Mouse (Mus musculus): Measurements from ENCODE around the gene Serinc3.

Serinc3 gene

GRCm38 (mm10) chr2:163583226-163584087 lies 61.5 kb downstream of the Serinc3 start:
- no peak for DNase-seq (ENCODE audit: low read depth, low spot score)
- no peaks in the 10 kb centered on the region for H3K27me3 ChIP-seq (ENCODE audit: control insufficient read depth, insufficient read depth, low read length, poor library complexity, severe bottlenecking)
- no peaks in the 10 kb centered on the region for H3K36me3 ChIP-seq (ENCODE audit: control insufficient read depth, insufficient read depth, low read length, poor library complexity, severe bottlenecking)

- no peak for DNase-seq (ENCODE audit: low read depth, low spot score)
- no peaks in the 10 kb centered on the region for H3K27me3 ChIP-seq (ENCODE audit: control insufficient read depth, insufficient read depth, low read length, poor library complexity, severe bottlenecking)
Observed at GRCm38 (mm10) chr2:163580069-163580945, 64.6 kb downstream of the Serinc3 start.

GRCm38 (mm10) chr2:163577986-163578385 lies 66.9 kb downstream of the Serinc3 start:
- Histone ChIP-seq H3K36me3 (ENCODE audit: control insufficient read depth, insufficient read depth, low read length, poor library complexity, severe bottlenecking) (no peaks in the 10 kb centered on the region), H3K27me3 (ENCODE audit: control insufficient read depth, insufficient read depth, low read length, poor library complexity, severe bottlenecking) (no peaks in the 10 kb centered on the region)
- no peak for DNase-seq (ENCODE audit: low read depth, low spot score)

More at GRCm38 (mm10) chr2:163580069-163580945, 64.6 kb downstream of the Serinc3 start:
- no peaks in the 10 kb centered on the region for H3K36me3 ChIP-seq (ENCODE audit: control insufficient read depth, insufficient read depth, low read length, poor library complexity, severe bottlenecking)

GRCm38 (mm10) chr2:163575248-163575647 lies 69.7 kb downstream of the Serinc3 start:
- H3K27me3 ChIP-seq (ENCODE audit: control insufficient read depth, insufficient read depth, low read length, poor library complexity, severe bottlenecking): no peaks in the 10 kb centered on the region
- no peak for DNase-seq (ENCODE audit: low read depth, low spot score)
- H3K36me3 ChIP-seq (ENCODE audit: control insufficient read depth, insufficient read depth, low read length, poor library complexity, severe bottlenecking): no peaks in the 10 kb centered on the region

- Histone ChIP-seq H3K36me3 (ENCODE audit: control insufficient read depth, insufficient read depth, low read length, poor library complexity, severe bottlenecking) (no peaks in the 10 kb centered on the region), H3K27me3 (ENCODE audit: control insufficient read depth, insufficient read depth, low read length, poor library complexity, severe bottlenecking) (no peaks in the 10 kb centered on the region)
- DNase-seq (ENCODE audit: low read depth, low spot score): no peak
Observed at GRCm38 (mm10) chr2:163574321-163574720, 70.6 kb downstream of the Serinc3 start.

Measured in splenic B cell, adult 2 months (primary cell).